Mouse (Mus musculus) stomach, postnatal 0 days (tissue): ENCODE results near the gene Myl12a. TPM values are rescaled to one million over a fixed set of nuclear protein-coding genes. Genes with fewer than 3 reads are reported as not detected.
A peak's percentile ranks its signal among the peaks of the same experiment; 100 is the strongest.

Source experiments
- ATAC-seq: fragments of 200-750 bp; cut with Nextera tagmentation; 2 replicates; pipeline ENCODE4 v1.8.0; 2017; ENCODE audit not compliant: low FRiP score, low TSS enrichment
- DNase-seq: peaks from one replicate; pipeline ENCODE4 v3.0.0-alpha.2; 2016; ENCODE audit warnings: low spot score
- H3K27ac ChIP-seq: fragments of 300-500 bp; sonication (generic); replicated peaks from 2 replicates; pipeline ENCODE4 v1.5.1; 2014; ENCODE audit warnings: mild to moderate bottlenecking, control low read depth
- H3K27me3 ChIP-seq: fragments of 300-500 bp; sonication (generic); 2 replicates; pipeline ENCODE4 v1.6.1; 2014; ENCODE audit warnings: low read length; ENCODE audit not compliant: control insufficient read depth, insufficient read depth
- H3K36me3 ChIP-seq: fragments of 300-500 bp; sonication (generic); 2 replicates; pipeline ENCODE4 v1.6.1; 2014; ENCODE audit warnings: low read length, mixed read lengths; ENCODE audit not compliant: control insufficient read depth, insufficient read depth
- H3K4me1 ChIP-seq: fragments of 300-500 bp; sonication (generic); replicated peaks from 2 replicates; pipeline ENCODE4 v1.6.1; 2014; ENCODE audit warnings: antibody characterized with exemption; ENCODE audit not compliant: control insufficient read depth, insufficient read depth
- H3K4me2 ChIP-seq: fragments of 300-500 bp; sonication (generic); replicated peaks from 2 replicates; pipeline ENCODE4 v1.6.1; 2014; ENCODE audit warnings: low read depth, mild to moderate bottlenecking, control low read depth, moderate library complexity
- H3K4me3 ChIP-seq: fragments of 300-500 bp; sonication (generic); 2 replicates; pipeline ENCODE4 v1.5.1; 2014; ENCODE audit warnings: low read depth, low read length, control low read depth
- H3K9ac ChIP-seq: fragments of 300-500 bp; sonication (generic); 2 replicates; pipeline ENCODE4 v1.6.1; 2014; ENCODE audit warnings: mild to moderate bottlenecking, low read length, control low read depth, mixed read lengths
- H3K9me3 ChIP-seq: fragments of 300-500 bp; sonication (generic); 2 replicates; pipeline ENCODE4 v1.6.1; 2016; ENCODE audit warnings: low read length; ENCODE audit not compliant: control insufficient read depth
- CTCF ChIP-seq: IDR thresholded peaks from 2 replicates; pipeline ENCODE4 v1.5.1; 2016; ENCODE audit warnings: antibody characterized with exemption, low read depth, mild to moderate bottlenecking, moderate library complexity
- EP300 ChIP-seq: optimal IDR thresholded peaks from 2 replicates; pipeline ENCODE3; 2016; ENCODE audit warnings: antibody characterized with exemption
- WGBS: fragments of 180-500 bp; shearing (Covaris S2); extraction: QIAGEN DNeasy Blood & Tissue Kit; methylation state at CpG from one replicate; pipeline ENCODE4 v1.1.7; 2014; 5-methylcytosine and 5-hydroxymethylcytosine counted together
- polyA plus RNA-seq: library from polyadenylated mRNA; unstranded; fragments of >200 nt; fragmentation: Nextera tagmentation; extraction: Ambion mirVana; gene quantifications from 2 replicates; pipeline ENCODE4 v1.2.1, GENCODE M21; 2015

Myl12a gene
- polyA plus RNA-seq, 1 experiment from 2014 or later, result 534 TPM

DNA sequence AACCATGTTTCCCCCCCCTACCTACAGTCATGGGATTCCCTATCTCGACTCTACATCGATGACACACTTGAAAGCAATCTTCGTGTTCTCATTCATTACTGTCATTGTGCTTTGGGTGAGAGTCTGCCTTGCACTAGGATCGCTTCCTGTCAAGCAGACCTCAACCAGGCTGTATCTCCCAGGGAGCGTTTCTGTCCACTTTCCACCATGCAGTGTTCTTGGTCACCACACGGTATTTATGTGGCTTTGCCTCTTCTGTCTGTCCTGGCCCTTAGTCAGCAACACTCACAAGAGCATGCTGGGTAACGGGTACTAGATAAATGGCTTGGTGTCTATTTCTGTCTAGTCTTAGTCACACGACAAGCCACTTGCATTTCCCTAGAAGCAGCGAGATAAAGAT lies 29.3 kb downstream of the Myl12a start:
- Histone ChIP-seq H3K9me3 (no peaks in the 10 kb centered on the region), H3K27me3 (no peaks in the 10 kb centered on the region), H3K4me3 (no peak overlapping the region), H3K4me1 (no peaks in the 10 kb centered on the region), H3K4me2 (no peak overlapping the region), H3K9ac (no peak overlapping the region), H3K27ac (no peak overlapping the region), H3K36me3 (peaks cover 8% of the 10 kb centered on the region)
- DNase-seq (no peak), ATAC-seq (no peak)
- TF ChIP-seq CTCF, result no peak
- WGBS, result 82% methylated on average over 9 of the region's 9 CpGs

DNA sequence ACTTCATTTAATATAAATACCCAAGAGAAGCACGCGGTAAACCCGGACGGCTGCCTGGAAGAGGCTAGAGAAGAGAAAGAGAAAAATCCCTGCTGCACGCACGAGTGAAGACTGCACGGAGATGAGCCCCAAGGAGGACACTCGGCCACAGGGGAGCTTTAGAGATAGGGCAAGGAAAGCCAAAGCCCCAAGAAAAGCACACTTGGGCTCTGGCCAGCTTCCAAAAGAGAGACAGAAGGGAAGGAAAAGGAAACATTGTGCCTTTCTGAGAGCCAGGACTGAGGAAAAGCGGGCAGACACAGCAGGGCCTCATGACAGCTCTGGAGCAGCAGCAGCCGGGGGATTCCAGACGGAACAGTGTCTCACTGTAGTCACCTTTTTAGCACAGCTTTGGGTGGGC lies 31.5 kb downstream of the Myl12a start:
- no peak overlapping the region for H3K9ac ChIP-seq
- H3K4me3 ChIP-seq, result no peak overlapping the region
- DNase-seq (no peak), ATAC-seq (no peak)
- H3K27me3 ChIP-seq, result no peaks in the 10 kb centered on the region
- peaks cover 8% of the 10 kb centered on the region for H3K36me3 ChIP-seq
- TF ChIP-seq CTCF, result no peak
- TF ChIP-seq EP300, result no peak
- 66% methylated on average over 11 of the region's 11 CpGs for WGBS
- no peak overlapping the region for H3K4me2 ChIP-seq
- H3K4me1 ChIP-seq, result no peaks in the 10 kb centered on the region
- H3K9me3 ChIP-seq, result no peaks in the 10 kb centered on the region
- H3K27ac ChIP-seq, result no peak overlapping the region

GRCm38 (mm10) chr17:70968606-70969191 lies 34.0 kb downstream of the Myl12a start:
- no peak for TF ChIP-seq EP300
- TF ChIP-seq CTCF, result peak; percentile 86
- Histone ChIP-seq H3K36me3 (peaks cover 3% of the 10 kb centered on the region; the same call in 1 of the 2 replicates), H3K4me1 (no peaks in the 10 kb centered on the region), H3K27me3 (no peaks in the 10 kb centered on the region), H3K4me2 (no peak overlapping the region), H3K27ac (no peak overlapping the region), H3K4me3 (no peak overlapping the region), H3K9me3 (no peaks in the 10 kb centered on the region), H3K9ac (no peak overlapping the region)
- ATAC-seq (peak; percentile 56), DNase-seq (peak; percentile 37)
- WGBS, result 15% methylated on average over 8 of the region's 8 CpGs

DNA sequence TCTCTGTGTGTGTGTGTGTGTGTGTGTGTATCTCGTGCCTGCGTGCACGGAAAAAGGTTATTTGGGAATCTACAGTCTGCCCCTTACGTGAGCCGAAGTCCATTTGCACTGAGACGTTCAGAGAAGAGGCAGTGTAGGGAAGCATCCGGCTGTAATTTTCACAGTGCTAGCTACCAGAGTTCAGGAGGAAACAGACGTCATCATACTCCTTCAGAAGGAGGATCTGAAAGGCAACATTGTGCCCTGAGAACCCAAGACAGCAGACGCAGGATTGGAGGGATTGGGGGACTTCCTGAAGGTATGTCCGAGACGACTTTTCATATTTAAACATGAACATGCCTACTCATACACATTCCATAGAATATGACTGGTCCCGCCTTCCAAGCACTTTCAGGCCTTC lies 35.0 kb downstream of the Myl12a start:
- H3K4me1 ChIP-seq, result no peaks in the 10 kb centered on the region
- ATAC-seq, result no peak
- H3K9ac ChIP-seq, result no peak overlapping the region
- no peak overlapping the region for H3K27ac ChIP-seq
- DNase-seq, result no peak
- H3K27me3 ChIP-seq, result no peaks in the 10 kb centered on the region
- H3K4me3 ChIP-seq, result no peak overlapping the region
- 51% methylated on average over 12 of the region's 12 CpGs for WGBS
- H3K9me3 ChIP-seq, result no peaks in the 10 kb centered on the region
- H3K4me2 ChIP-seq, result no peak overlapping the region
- TF ChIP-seq CTCF (no peak), EP300 (no peak)
- no peaks in the 10 kb centered on the region for H3K36me3 ChIP-seq

DNA sequence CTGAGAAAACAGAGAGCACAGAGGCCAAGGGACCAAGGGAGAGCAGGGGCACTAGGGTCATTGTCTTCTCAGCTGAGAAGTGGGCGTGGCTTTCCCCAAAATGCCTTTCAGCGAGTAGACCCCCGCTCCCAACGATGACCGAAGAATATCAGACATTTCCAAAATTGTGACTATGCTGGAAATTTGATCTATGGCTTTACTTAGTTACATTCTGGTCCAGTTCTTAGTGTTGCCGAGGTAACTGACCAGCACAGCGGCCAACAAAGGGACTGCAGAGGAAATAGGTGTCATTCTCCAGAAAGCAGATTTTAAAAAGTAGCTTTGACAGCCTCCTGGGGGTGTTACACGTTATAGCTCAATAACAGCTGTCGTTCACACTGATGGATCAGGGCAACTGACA lies 35.5 kb downstream of the Myl12a start:
- WGBS, result 50% methylated on average over 9 of the region's 9 CpGs
- TF ChIP-seq CTCF, result 0 out of 2 replicates have a peak, but pooled peaks have one; percentile 21
- TF ChIP-seq EP300, result no peak
- Histone ChIP-seq H3K9ac (no peak overlapping the region), H3K27ac (no peak overlapping the region), H3K4me3 (no peak overlapping the region), H3K36me3 (no peaks in the 10 kb centered on the region), H3K9me3 (no peaks in the 10 kb centered on the region), H3K4me1 (no peaks in the 10 kb centered on the region), H3K4me2 (no peak overlapping the region), H3K27me3 (no peaks in the 10 kb centered on the region)
- ATAC-seq (no peak), DNase-seq (no peak)

- Histone ChIP-seq H3K27me3 (no peaks in the 10 kb centered on the region), H3K9me3 (no peaks in the 10 kb centered on the region), H3K4me1 (no peaks in the 10 kb centered on the region), H3K4me3 (no peak overlapping the region), H3K4me2 (no peak overlapping the region), H3K9ac (no peak overlapping the region), H3K36me3 (no peaks in the 10 kb centered on the region), H3K27ac (no peak overlapping the region)
- DNase-seq (no peak), ATAC-seq (no peak)
- WGBS, result 79% methylated on average over 7 of the region's 7 CpGs
- TF ChIP-seq EP300 (no peak), CTCF (no peak)
These were observed 36.6 kb downstream of the Myl12a start for GRCm38 (mm10) chr17:70966126-70966525.
